Mouse (Mus musculus): ENCODE results near the gene Pfdn6. TPM values are rescaled to one million over a fixed set of nuclear protein-coding genes. Genes with fewer than 3 reads are reported as not detected.
"Not testable (repeated sequence)": the region's sequence is repeated elsewhere in the genome, so short reads cannot be mapped to it uniquely, and the experiment has no call there.

The Pfdn6 gene
- polyA plus RNA-seq, 1 experiment from 2014 or later: 225 TPM

- DNase-seq (ENCODE audit: low spot score): no peak
These were observed 23.1 kb downstream of the Pfdn6 start for GRCm38 (mm10) chr17:33916847-33917655.

GRCm38 (mm10) chr17:33916294-33916693, 23.8 kb downstream of the Pfdn6 start:
- DNase-seq (ENCODE audit: low spot score): peak; percentile 83

GRCm38 (mm10) chr17:33915671-33916250, 24.4 kb downstream of the Pfdn6 start, which contains the start of the genes Tapbp and Zbtb22:
Gene Tapbp (plus strand): TSS chr17:33915899.
Gene Zbtb22 (plus strand): TSS chr17:33915904.
- DNase-seq (ENCODE audit: low spot score): peak; percentile 97

- DNase-seq (ENCODE audit: low spot score): no peak
These were observed 25.2 kb downstream of the Pfdn6 start for GRCm38 (mm10) chr17:33914969-33915391.

- DNase-seq (ENCODE audit: low spot score): no peak
These were observed 26.2 kb downstream of the Pfdn6 start for GRCm38 (mm10) chr17:33913905-33914304.

GRCm38 (mm10) chr17:33913264-33913663, 26.9 kb downstream of the Pfdn6 start:
- no peak for DNase-seq (ENCODE audit: low spot score)

GRCm38 (mm10) chr17:33911813-33912414, 28.2 kb downstream of the Pfdn6 start:
- DNase-seq (ENCODE audit: low spot score): no peak

GRCm38 (mm10) chr17:33911052-33911812, 28.9 kb downstream of the Pfdn6 start:
- DNase-seq (ENCODE audit: low spot score): no peak

GRCm38 (mm10) chr17:33910346-33911051, 29.6 kb downstream of the Pfdn6 start:
- peak; percentile 29 for DNase-seq (ENCODE audit: low spot score)

GRCm38 (mm10) chr17:33909869-33910250, 30.3 kb downstream of the Pfdn6 start:
- peak; percentile 46 for DNase-seq (ENCODE audit: low spot score)

- peak; percentile 99 for DNase-seq (ENCODE audit: low spot score)
These were observed 30.9 kb downstream of the Pfdn6 start, which contains the start of gene Daxx for GRCm38 (mm10) chr17:33909077-33909868. Gene Daxx (plus strand): TSS chr17:33909414.

- peak; percentile 19 for DNase-seq (ENCODE audit: low spot score)
These were observed 31.6 kb downstream of the Pfdn6 start for GRCm38 (mm10) chr17:33908331-33909076.

- not testable (repeated sequence) for DNase-seq (ENCODE audit: low spot score)
These were observed 35.3 kb downstream of the Pfdn6 start, which contains the start of gene Platr17 for GRCm38 (mm10) chr17:33904835-33905234. Gene Platr17 (plus strand): TSS chr17:33905135.

- not testable (repeated sequence) for DNase-seq (ENCODE audit: low spot score)
These were observed 36.1 kb downstream of the Pfdn6 start for GRCm38 (mm10) chr17:33903911-33904651.

- DNase-seq (ENCODE audit: low spot score): no peak
These were observed 37.7 kb downstream of the Pfdn6 start for GRCm38 (mm10) chr17:33902491-33902890.

GRCm38 (mm10) chr17:33902079-33902478, 38.1 kb downstream of the Pfdn6 start:
- no peak for DNase-seq (ENCODE audit: low spot score)

- no peak for DNase-seq (ENCODE audit: low spot score)
These were observed 38.5 kb downstream of the Pfdn6 start for GRCm38 (mm10) chr17:33901653-33902052.

GRCm38 (mm10) chr17:33900989-33901314, 39.2 kb downstream of the Pfdn6 start:
- DNase-seq (ENCODE audit: low spot score): no peak
